Mouse (Mus musculus): ENCODE results near the gene Gm20695. TPM values are rescaled to one million over a fixed set of nuclear protein-coding genes. Genes with fewer than 3 reads are reported as not detected.
A peak's percentile ranks its signal among the peaks of the same experiment; 100 is the strongest.
"Not testable (repeated sequence)": the region's sequence is repeated elsewhere in the genome, so short reads cannot be mapped to it uniquely, and the experiment has no call there.

Gene Gm20695
- under 1 TPM; 0.44 to 0.55 TPM for total RNA-seq (2021)
- long read RNA-seq, experiment 1, partial matches to known transcripts: 0 of 5 reads
- long read RNA-seq, experiment 1, other reads (novel, unspliced or antisense): 5 of 5 reads
- long read RNA-seq, experiment 2, partial matches to known transcripts: 0 of 4 reads
- long read RNA-seq, experiment 2, other reads (novel, unspliced or antisense): 4 of 4 reads

- intact Hi-C loops (cut with DNase I): loop anchor here (1.0 kb wide), 1 partner anchor 24 kb away; the partner anchor contains the start of genes 1700037C18Rik and Cluap1
- peak; percentile 92 to 96 for DNase-seq (ENCODE audit: low spot score in 2 of 2)
Measured at GRCm38 (mm10) chr16:3884201-3885064, at the start of gene Gm20695, which contains the start of gene Zfp597. Gm20695 (plus strand) TSS chr16:3884648. Zfp597 (minus strand) TSS chr16:3884561.

- intact Hi-C loops (cut with DNase I): no loop called here
Measured at GRCm38 (mm10) chr16:3835461-3835860, 49.0 kb upstream of the Gm20695 start.

GRCm38 (mm10) chr16:3839157-3839885 is 45.1 kb upstream of the Gm20695 start:
- intact Hi-C loops (cut with DNase I): no loop called here
- DNase-seq (ENCODE audit: low spot score in 2 of 2): peak; percentile 45 to 48

More at GRCm38 (mm10) chr16:3835461-3835860, 49.0 kb upstream of the Gm20695 start:
- no peak for DNase-seq (ENCODE audit: low spot score in 2 of 2)

GRCm38 (mm10) chr16:3842989-3843388 is 41.5 kb upstream of the Gm20695 start:
- intact Hi-C loops (cut with DNase I): no loop called here
- DNase-seq (ENCODE audit: low spot score in 2 of 2): no peak

- intact Hi-C loops (cut with DNase I): no loop called here
- DNase-seq (ENCODE audit: low spot score in 2 of 2): no peak
Measured at GRCm38 (mm10) chr16:3843796-3844195, 40.7 kb upstream of the Gm20695 start.

- DNase-seq (ENCODE audit: low spot score in 2 of 2): peak; percentile 94 to 99
- intact Hi-C loops (cut with DNase I): no loop called here
Measured at GRCm38 (mm10) chr16:3846711-3847518, 37.5 kb upstream of the Gm20695 start, which contains the start of gene Zfp174. Zfp174 (plus strand) TSS chr16:3847268.

- DNase-seq (ENCODE audit: low spot score in 2 of 2): no peak
- intact Hi-C loops (cut with DNase I): no loop called here
Measured at GRCm38 (mm10) chr16:3847871-3848270, 36.6 kb upstream of the Gm20695 start.

GRCm38 (mm10) chr16:3848416-3848815 is 36.0 kb upstream of the Gm20695 start:
- DNase-seq (ENCODE audit: low spot score in 2 of 2): no peak
- intact Hi-C loops (cut with DNase I): no loop called here

- DNase-seq (ENCODE audit: low spot score in 2 of 2); intact Hi-C loops (cut with DNase I): not testable (repeated sequence)
Measured at GRCm38 (mm10) chr16:3851301-3851700, 33.1 kb upstream of the Gm20695 start.

GRCm38 (mm10) chr16:3852586-3852985 is 31.9 kb upstream of the Gm20695 start:
- DNase-seq (ENCODE audit: low spot score in 2 of 2): no peak
- intact Hi-C loops (cut with DNase I): no loop called here

- no peak for DNase-seq (ENCODE audit: low spot score in 2 of 2)
- intact Hi-C loops (cut with DNase I): no loop called here
Measured at GRCm38 (mm10) chr16:3854437-3855182, 29.8 kb upstream of the Gm20695 start.

GRCm38 (mm10) chr16:3855776-3856175 is 28.7 kb upstream of the Gm20695 start:
- DNase-seq (ENCODE audit: low spot score in 2 of 2): no peak
- intact Hi-C loops (cut with DNase I): no loop called here

- intact Hi-C loops (cut with DNase I): no loop called here
Measured at GRCm38 (mm10) chr16:3859254-3859653, 25.2 kb upstream of the Gm20695 start.

GRCm38 (mm10) chr16:3871815-3872214 is 12.6 kb upstream of the Gm20695 start:
- intact Hi-C loops (cut with DNase I): no loop called here
- no peak for DNase-seq (ENCODE audit: low spot score in 2 of 2)

More at GRCm38 (mm10) chr16:3859254-3859653, 25.2 kb upstream of the Gm20695 start:
- DNase-seq (ENCODE audit: low spot score in 2 of 2): no peak

- intact Hi-C loops (cut with DNase I): no loop called here
- DNase-seq (ENCODE audit: low spot score in 2 of 2): peak; percentile 89 to 93
Measured at GRCm38 (mm10) chr16:3872216-3873047, 12.0 kb upstream of the Gm20695 start, which contains the start of gene Naa60. Naa60 (plus strand) TSS chr16:3872375.

- intact Hi-C loops (cut with DNase I): no loop called here
- DNase-seq (ENCODE audit: low spot score in 2 of 2): no peak
Measured at GRCm38 (mm10) chr16:3876346-3876745, 8.1 kb upstream of the Gm20695 start.

- intact Hi-C loops (cut with DNase I): no loop called here
- DNase-seq (ENCODE audit: low spot score in 2 of 2): no peak
Measured at GRCm38 (mm10) chr16:3885065-3885670, 720 bp downstream of the Gm20695 start.
